Mouse (Mus musculus) bone marrow, adult 2 months (tissue): Measurements from ENCODE around the gene Gm12258.

Experiments used
- CTCF ChIP-seq: fragments of 200-500 bp; IDR thresholded peaks from 2 replicates; pipeline ENCODE4 v1.5.1; 2011; ENCODE audit warnings: low read length, control low read depth; ENCODE audit not compliant: control insufficient read depth, insufficient read depth
- POLR2A ChIP-seq: fragments of 200-500 bp; IDR thresholded peaks from 2 replicates; pipeline ENCODE4 v1.6.1; 2011; ENCODE audit warnings: low read depth, mild to moderate bottlenecking, control low read depth, low read length, borderline replicate concordance; ENCODE audit not compliant: control insufficient read depth

GRCm38 (mm10) chr11:58847636-58848035, 678 bp downstream of the Gm12258 start:
- no peak for TF ChIP-seq POLR2A
- TF ChIP-seq CTCF, result no peak
